Mouse (Mus musculus) hindbrain, embryonic 10.5 days (tissue): ENCODE data around the gene Myl6b. TPM values are rescaled to one million over a fixed set of nuclear protein-coding genes. Genes with fewer than 3 reads are reported as not detected.

Source experiments
- DNase-seq: peaks from one replicate; pipeline ENCODE4 v3.0.0-alpha.2; 2017; ENCODE audit warnings: low spot score
- H3K27ac ChIP-seq: fragments of 300-500 bp; sonication (generic); 2 replicates; pipeline ENCODE4 v1.5.1; 2016; ENCODE audit warnings: mild to moderate bottlenecking, moderate library complexity
- H3K27me3 ChIP-seq: fragments of 300-500 bp; sonication (generic); 2 replicates; pipeline ENCODE4 v1.6.1; 2016; ENCODE audit warnings: mild to moderate bottlenecking; ENCODE audit not compliant: poor library complexity, insufficient read depth, severe bottlenecking
- H3K36me3 ChIP-seq: fragments of 300-500 bp; sonication (generic); 2 replicates; pipeline ENCODE4 v1.6.1; 2016; ENCODE audit warnings: mild to moderate bottlenecking, moderate library complexity
- H3K4me1 ChIP-seq: fragments of 300-500 bp; sonication (generic); replicated peaks from 2 replicates; pipeline ENCODE4 v1.6.1; 2016; ENCODE audit warnings: mild to moderate bottlenecking
- H3K4me3 ChIP-seq: fragments of 300-500 bp; sonication (generic); 2 replicates; pipeline ENCODE4 v1.5.1; 2016; ENCODE audit warnings: mild to moderate bottlenecking, moderate library complexity
- H3K9me3 ChIP-seq: fragments of 300-500 bp; sonication (generic); 2 replicates; pipeline ENCODE4 v1.6.1; 2016; ENCODE audit warnings: mild to moderate bottlenecking, moderate library complexity
- WGBS: fragments of 180-500 bp; shearing (Covaris S2); methylation state at CpG from one replicate; pipeline ENCODE4 v1.1.7; 2016; 5-methylcytosine and 5-hydroxymethylcytosine counted together
- polyA plus RNA-seq: library from polyadenylated mRNA; unstranded; fragments of >200 nt; fragmentation: Nextera tagmentation; extraction: Ambion mirVana; gene quantifications from 2 replicates; pipeline ENCODE4 v1.2.1, GENCODE M21; 2016

Myl6b gene
- polyA plus RNA-seq: 2.8 TPM in 2 replicates

DNA sequence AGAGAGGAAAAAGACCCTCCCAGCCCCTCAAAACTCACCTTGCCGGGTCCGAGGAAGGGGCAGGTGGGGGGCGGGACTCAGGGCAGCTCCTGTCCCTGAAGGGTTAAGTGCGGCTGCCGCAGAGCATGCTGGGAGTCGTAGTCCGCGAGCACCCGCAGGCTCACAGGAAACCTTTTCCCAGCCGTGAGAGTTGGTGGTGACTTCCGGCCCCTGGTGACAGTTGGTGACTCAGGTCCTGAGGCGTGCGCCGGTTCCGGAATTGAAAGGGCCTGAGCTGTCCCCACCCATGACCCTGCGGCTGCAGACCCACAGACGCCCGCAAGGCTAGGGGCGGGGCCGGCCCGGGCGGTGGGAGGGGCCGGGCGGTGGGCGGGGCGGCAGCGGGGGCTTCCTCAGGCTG is at the start of gene Myl6b:
Gene Myl6b, minus strand, starts transcription at position 96 of the 400 bp plus-strand sequence.
- Histone ChIP-seq H3K4me1 (peaks cover 44% of the 10 kb centered on the region), H3K36me3 (no peaks in the 10 kb centered on the region), H3K27me3 (peaks cover 8% of the 10 kb centered on the region), H3K4me3 (peak within 1 kb of the TSS; percentile 64), H3K27ac (peak within 1 kb of the TSS; percentile 83), H3K9me3 (no peaks in the 10 kb centered on the region)
- under 1% methylated on average over 27 of the region's 27 CpGs for WGBS
- DNase-seq: peak; percentile 96

DNA sequence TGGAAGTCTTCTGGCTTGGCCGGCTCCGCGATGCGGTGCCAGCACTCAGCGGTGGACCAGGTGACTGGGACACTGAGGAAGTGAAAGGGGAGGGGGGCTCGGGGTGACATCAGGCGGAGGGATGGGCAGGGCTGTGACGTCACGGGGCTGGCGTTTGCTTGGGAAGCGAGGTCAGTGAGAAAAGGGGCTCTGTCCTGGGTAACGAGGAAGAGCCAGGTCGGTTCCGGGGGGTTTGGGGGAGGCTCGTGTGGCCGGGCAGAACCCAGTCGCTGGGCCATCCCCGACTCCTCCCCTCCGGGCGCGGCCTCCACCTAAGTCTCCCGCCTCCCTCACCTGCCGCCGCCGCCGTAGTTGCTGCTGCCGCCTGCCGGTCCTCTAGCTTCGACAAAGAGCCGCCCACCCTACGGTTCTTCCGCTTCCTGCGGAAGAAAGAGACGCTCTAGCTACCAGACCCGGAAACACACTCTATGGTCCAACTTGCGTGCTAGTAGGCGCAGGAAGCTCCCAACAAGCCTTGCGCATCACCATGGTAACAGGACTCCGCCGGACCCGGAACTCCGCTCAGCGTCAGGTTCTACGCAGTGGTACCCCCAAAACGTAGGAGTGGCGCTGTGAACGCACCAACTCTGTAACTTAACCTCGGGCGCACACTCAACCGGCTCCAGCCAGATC is 49.0 kb upstream of the Myl6b start, which contains the start of gene Zc3h10:
Gene Zc3h10, minus strand, starts transcription at position 414 of the 672 bp plus-strand sequence.
- peak; percentile 95 for DNase-seq
- WGBS: under 1% methylated on average over 50 of the region's 50 CpGs
- Histone ChIP-seq H3K27me3 (no peaks in the 10 kb centered on the region), H3K4me1 (peaks cover 30% of the 10 kb centered on the region), H3K36me3 (peaks cover 36% of the 10 kb centered on the region), H3K9me3 (no peaks in the 10 kb centered on the region), H3K4me3 (peak within 1 kb of the TSS; percentile 86), H3K27ac (peak within 1 kb of the TSS; percentile 95)

DNA sequence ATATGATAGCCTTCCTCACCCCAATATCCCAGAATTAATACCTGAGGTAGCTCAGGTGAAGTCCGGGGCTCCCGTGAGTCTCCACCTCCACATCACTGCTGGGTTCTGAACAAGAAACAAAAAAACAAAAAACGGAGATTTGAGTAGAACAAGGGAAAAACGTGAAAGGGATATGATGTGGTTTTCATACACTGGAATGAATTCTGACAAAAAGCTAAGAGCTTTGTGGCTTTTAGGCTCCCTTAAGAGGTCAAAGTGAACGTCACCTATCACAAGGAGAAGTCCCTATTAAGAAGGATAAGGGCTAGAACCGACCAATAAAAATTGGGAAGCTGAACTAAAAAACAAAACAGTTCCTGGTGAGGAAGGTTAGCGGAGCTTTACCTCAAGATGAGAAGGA is 48.3 kb upstream of the Myl6b start:
- Histone ChIP-seq H3K4me1 (peaks cover 30% of the 10 kb centered on the region), H3K36me3 (peaks cover 43% of the 10 kb centered on the region), H3K27me3 (no peaks in the 10 kb centered on the region), H3K9me3 (no peaks in the 10 kb centered on the region), H3K27ac (peak overlapping the region; percentile 93), H3K4me3 (peak overlapping the region; percentile 86)
- 30% methylated on average over 7 of the region's 7 CpGs for WGBS
- no peak for DNase-seq

DNA sequence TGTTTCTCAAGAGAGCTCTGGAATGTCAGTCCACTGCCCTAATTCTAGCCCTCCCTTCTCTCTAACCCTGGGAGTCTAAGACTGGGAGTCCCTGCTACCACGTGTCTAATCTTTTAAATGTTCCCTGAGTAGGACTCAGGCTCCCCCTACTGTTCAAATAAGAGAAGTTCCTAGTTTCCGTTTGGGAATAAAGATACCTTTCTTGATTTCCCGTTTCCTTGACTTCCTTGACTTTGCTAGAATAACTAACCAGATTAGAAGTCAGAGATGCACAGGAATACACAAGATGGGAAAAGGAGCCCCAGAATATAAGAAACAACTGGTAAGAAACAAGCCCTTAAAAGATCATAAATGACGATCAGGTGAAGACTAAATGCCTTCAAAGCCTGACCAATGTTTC is 47.9 kb upstream of the Myl6b start:
- peak overlapping the region; percentile 86 for H3K4me3 ChIP-seq
- DNase-seq: no peak
- H3K9me3 ChIP-seq: no peaks in the 10 kb centered on the region
- H3K36me3 ChIP-seq: peaks cover 47% of the 10 kb centered on the region
- peaks cover 30% of the 10 kb centered on the region for H3K4me1 ChIP-seq
- WGBS: 18% methylated on average over 4 of the region's 4 CpGs
- H3K27me3 ChIP-seq: no peaks in the 10 kb centered on the region
- H3K27ac ChIP-seq: peak overlapping the region; percentile 93

DNA sequence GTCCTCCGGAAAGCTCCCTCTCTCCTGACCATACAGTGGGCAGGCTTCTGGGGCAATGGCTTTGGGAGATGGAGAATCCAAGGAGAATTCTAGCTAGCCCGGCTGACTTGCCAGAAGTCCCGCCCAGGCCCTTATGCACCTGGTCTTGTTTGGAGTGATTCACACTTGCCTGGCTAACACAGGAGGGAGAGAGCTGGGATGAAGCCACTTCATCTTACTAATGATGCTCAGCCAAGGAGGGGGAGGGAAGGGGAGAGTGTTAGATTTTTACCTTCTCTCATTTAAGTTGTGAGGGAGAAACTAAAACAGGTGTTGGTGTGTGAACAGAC is 47.0 kb upstream of the Myl6b start:
- Histone ChIP-seq H3K27ac (no peak overlapping the region), H3K4me1 (peaks cover 30% of the 10 kb centered on the region), H3K4me3 (no peak overlapping the region), H3K36me3 (peaks cover 53% of the 10 kb centered on the region), H3K27me3 (no peaks in the 10 kb centered on the region), H3K9me3 (no peaks in the 10 kb centered on the region)
- no peak for DNase-seq
- WGBS: 91% methylated on average over 3 of the region's 3 CpGs

DNA sequence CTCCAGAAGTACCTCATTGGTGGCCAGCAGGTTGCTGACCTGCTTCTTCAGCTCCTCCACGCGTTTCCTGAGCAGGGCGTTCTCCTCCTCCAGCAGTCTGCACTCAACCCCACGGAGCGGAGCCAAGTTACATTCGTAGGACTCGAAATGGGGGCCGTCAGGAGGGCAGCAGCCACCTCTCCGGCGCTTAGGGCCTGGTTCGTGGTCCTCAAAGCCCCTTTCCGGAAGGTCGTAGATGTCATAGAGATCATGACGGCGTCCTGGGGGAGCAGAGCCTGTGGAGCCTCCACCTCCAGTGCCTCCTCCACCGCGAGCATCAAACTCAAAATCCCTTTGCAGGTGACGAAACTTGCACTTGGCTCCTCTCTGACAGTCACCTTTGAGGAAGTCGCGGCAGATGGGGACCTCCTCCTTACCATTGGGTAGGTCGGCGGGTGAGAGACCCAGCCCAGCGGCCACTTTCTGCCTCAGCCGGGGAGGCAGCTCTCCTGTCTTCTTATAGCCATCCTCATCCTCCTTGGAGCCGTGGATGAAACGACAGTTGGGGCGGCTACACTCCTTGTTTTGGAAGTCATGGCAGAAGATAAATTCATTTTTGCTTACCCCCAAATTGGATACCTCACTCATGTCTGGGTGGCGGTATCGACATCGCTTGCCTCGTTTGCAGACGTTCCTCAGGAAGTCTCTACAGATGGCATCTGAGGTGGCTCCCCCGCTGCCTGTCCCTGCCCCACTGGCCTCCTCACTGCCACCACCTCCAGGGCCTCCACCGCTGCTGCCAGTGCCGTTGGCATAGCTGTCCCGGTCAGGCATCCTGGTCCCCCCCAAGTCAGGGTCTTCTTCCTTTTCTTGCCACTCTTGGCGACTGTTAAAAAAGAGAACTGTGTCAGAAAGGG is 46.4 kb upstream of the Myl6b start:
- Histone ChIP-seq H3K9me3 (no peaks in the 10 kb centered on the region), H3K36me3 (peaks cover 53% of the 10 kb centered on the region), H3K4me3 (0 out of 2 replicates have a peak overlapping the region, but pooled peaks have one; percentile 2), H3K27ac (no peak overlapping the region), H3K4me1 (peaks cover 30% of the 10 kb centered on the region), H3K27me3 (no peaks in the 10 kb centered on the region)
- WGBS: 96% methylated on average over 37 of the region's 37 CpGs
- no peak for DNase-seq

DNA sequence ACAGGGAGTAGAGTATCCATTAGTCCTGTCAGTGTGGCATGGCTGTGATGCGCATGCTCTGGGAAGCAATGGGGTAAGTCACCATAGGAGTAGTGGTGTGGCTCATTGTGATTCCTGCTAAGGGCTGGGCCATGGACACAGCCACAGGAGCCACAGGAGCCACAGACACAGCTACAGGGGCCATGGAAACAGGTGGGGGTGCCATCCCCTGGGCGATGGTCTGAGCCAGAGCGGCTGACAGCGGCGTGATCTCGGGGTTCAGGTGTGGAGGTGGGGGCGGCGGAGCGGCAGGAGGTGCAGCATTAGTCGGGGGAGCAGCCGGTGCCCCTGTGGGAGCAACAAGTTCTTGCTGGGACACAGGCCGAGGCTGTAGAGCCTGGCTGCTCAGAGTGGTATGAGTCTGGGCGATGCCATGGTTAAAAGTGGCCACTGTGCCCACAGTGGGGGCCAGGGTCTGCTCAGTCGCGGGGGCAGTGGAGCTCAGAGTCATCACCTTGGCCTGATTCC is 45.7 kb upstream of the Myl6b start:
- Histone ChIP-seq H3K4me3 (peak overlapping the region; percentile 2; the same call in 1 of the 2 replicates), H3K27me3 (no peaks in the 10 kb centered on the region), H3K27ac (no peak overlapping the region), H3K36me3 (peaks cover 53% of the 10 kb centered on the region), H3K9me3 (no peaks in the 10 kb centered on the region), H3K4me1 (peaks cover 30% of the 10 kb centered on the region)
- WGBS: 98% methylated on average over 15 of the region's 15 CpGs
- no peak for DNase-seq

DNA sequence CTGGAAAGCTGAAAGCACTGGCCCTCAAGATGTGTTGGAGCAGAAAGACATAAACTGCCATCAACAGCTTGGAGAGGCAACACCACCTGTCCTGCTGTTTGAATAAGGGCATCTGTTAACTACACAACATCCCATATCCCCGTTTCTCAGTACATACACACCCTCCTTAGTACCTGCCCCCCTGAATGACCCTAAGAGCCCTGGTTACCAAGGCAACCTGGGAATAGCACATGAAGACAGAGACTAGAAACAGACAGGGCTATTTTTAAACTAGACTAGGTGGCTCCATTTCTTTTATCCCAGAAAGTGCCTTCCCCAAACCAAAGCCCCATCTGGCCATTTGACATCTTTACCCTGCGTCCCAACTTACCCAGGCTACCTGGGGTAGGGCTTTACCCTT is 44.6 kb upstream of the Myl6b start:
- peaks cover 30% of the 10 kb centered on the region for H3K4me1 ChIP-seq

DNA sequence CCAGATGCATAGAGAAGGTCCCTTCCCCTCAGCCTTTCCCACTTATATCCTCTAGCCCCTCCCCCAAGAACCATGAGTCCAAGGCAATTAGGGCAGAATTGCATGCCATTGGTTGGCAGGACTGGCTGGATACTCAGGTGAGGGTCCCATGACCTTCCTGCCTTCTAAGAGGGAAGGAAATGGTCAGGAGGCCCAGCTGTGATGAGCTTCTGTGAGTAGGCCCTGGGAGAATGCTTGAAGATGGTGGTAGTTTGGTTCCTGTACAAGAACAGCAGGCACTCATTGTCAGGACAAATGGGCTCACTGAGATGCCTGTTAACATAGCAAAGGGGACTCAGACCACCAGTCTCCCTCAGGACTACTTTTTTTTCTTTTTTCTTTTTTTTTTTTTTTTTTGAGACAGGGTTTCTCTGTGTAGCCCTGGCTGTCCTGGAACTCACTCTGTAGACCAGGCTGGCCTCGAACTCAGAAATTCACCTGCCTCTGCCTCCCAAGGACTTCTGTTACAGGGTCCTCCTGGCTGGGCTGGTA is 39.9 kb upstream of the Myl6b start:
- Histone ChIP-seq H3K27ac (no peak overlapping the region), H3K4me3 (no peak overlapping the region), H3K36me3 (peaks cover 26% of the 10 kb centered on the region), H3K9me3 (no peaks in the 10 kb centered on the region), H3K27me3 (peaks cover 6% of the 10 kb centered on the region; the same call in 1 of the 2 replicates), H3K4me1 (peaks cover 13% of the 10 kb centered on the region)
- 95% methylated on average over 1 of the region's 1 CpGs for WGBS
- no peak for DNase-seq

More for the DNA sequence above, 44.6 kb upstream of the Myl6b start:
- Histone ChIP-seq H3K27me3 (no peaks in the 10 kb centered on the region), H3K27ac (no peak overlapping the region), H3K4me3 (no peak overlapping the region), H3K36me3 (peaks cover 53% of the 10 kb centered on the region), H3K9me3 (no peaks in the 10 kb centered on the region)
- 73% methylated on average over 2 of the region's 2 CpGs for WGBS
- no peak for DNase-seq

DNA sequence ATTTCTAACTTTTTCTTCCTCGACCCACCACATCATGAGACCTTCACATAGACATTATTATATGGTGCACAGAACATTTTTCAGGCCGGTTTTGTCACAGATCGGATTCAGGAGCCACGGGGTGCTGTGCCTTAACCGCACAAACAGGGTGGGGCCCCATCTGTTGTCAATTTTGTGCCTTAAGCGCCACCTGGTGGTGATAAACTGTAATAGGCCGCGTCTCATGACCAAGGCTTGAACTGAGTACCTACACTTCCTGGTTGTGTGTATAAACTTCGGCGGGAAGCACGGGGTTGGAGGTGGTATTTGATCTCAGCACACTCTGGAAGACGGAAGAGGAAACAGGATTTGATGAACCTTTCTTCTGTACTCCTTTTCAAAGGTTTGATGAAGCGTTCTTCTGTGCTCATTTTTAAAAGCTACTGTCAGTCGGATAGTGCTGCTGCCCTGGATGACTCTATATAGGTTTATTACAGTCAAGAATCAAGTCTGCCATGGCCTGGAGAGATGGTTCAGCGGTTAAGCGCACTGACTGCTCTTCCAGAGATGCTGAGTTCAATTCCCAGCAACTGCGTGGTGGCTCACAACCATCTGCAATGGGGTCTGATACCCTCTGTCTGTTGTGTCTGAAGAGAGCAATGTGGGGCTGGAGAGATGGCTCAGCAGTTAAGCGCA is 37.9 kb upstream of the Myl6b start:
- H3K4me3 ChIP-seq: peak overlapping the region; percentile 36
- H3K27me3 ChIP-seq: peaks cover 6% of the 10 kb centered on the region; the same call in 1 of the 2 replicates
- H3K4me1 ChIP-seq: peaks cover 11% of the 10 kb centered on the region; the same call in 1 of the 2 replicates
- H3K27ac ChIP-seq: peak overlapping the region; percentile 20
- no peaks in the 10 kb centered on the region for H3K9me3 ChIP-seq
- H3K36me3 ChIP-seq: peaks cover 6% of the 10 kb centered on the region
- WGBS: 18% methylated on average over 18 of the region's 18 CpGs
- peak; percentile 88 for DNase-seq

DNA sequence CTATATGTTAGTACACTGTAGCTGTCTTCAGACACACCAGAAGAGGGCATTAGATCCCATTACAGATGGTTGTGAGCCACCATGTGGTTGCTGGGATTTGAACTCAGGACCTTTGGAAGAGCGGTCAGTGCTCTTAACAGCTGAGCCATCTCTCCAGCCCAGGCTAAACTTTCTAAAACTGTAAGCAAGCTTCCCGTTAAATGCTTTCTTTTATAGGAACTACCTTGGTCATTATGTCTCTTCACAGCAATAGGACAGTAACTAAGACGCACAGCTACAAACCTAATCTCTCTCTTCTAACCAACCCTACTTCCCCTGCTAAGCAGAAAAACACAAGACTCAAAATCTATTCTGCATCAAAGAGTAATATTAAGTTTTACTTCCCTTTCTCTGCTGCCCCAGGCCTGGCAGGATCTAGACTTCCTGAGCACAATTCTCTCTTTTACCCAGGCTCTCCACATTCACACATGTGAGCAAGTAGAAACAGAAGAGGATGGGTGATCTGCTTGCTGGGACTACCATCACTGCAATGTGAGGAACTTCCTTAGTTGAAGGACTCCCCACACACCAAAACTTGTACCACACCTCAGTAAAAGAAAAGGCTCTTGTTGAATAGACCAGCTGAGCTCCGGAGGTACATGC is 37.3 kb upstream of the Myl6b start:
- no peak for DNase-seq
- H3K4me3 ChIP-seq: peak overlapping the region; percentile 36
- WGBS: 71% methylated on average over 4 of the region's 4 CpGs
- peaks cover 6% of the 10 kb centered on the region; the same call in 1 of the 2 replicates for H3K27me3 ChIP-seq
- H3K27ac ChIP-seq: peak overlapping the region; percentile 20
- H3K9me3 ChIP-seq: no peaks in the 10 kb centered on the region
- H3K36me3 ChIP-seq: no peaks in the 10 kb centered on the region
- H3K4me1 ChIP-seq: peaks cover 11% of the 10 kb centered on the region; the same call in 1 of the 2 replicates

DNA sequence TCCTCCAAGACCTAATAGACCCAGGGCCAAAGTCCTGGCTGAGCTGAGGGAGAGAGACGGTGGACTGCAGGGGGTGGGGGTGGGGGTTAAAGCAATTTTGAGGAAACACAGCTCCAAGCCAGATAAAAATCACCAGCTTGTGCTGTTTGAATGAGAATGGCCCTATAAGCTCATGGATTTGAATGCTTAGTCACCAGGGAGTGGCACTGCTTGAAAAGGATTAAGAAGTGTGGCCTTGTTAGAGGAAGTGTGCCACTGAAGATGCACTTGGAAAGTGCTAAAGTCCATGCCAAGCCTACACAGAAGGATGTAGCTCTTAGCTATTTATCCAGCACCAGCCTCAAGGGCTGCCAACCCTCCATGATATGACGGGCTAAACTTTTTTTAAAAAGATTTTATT is 36.7 kb upstream of the Myl6b start:
- Histone ChIP-seq H3K36me3 (no peaks in the 10 kb centered on the region), H3K9me3 (no peaks in the 10 kb centered on the region), H3K4me3 (no peak overlapping the region), H3K27me3 (peaks cover 6% of the 10 kb centered on the region; the same call in 1 of the 2 replicates), H3K27ac (no peak overlapping the region), H3K4me1 (peaks cover 11% of the 10 kb centered on the region; the same call in 1 of the 2 replicates)
- 79% methylated on average over 2 of the region's 2 CpGs for WGBS
- DNase-seq: no peak
